Mouse (Mus musculus): ENCODE results near the gene Snrpb.

GRCm38 (mm10) chr2:130146089-130146668, 33.0 kb downstream of the Snrpb start:
- TF ChIP-seq CTCF (IDR thresholded peaks at IDR 0.05; ENCODE audit: extremely low read depth, insufficient read depth, insufficient read length, insufficient replicate concordance) (no peak), POLR2A (IDR thresholded peaks at IDR 0.05; ENCODE audit: low read depth, low read length) (no peak)

Data from spleen, adult 2 months (tissue).